Mouse (Mus musculus) spleen, adult 2 months (tissue): Measurements from ENCODE around the gene Lgr5. TPM values are rescaled to one million over a fixed set of nuclear protein-coding genes. Genes with fewer than 3 reads are reported as not detected.

ENCODE experiments used
- DNase-seq, 2 experiments: peaks; one replicate each; pipeline versions ENCODE4 v3.0.0 to v3.0.0-alpha.2; 2012 to 2021; ENCODE audit warnings: low spot score in 2 of 2, low read depth in 1 of 2
- H3K27ac ChIP-seq: fragments of 200-500 bp; 2 replicates; pipeline ENCODE4 v1.5.1; 2012; ENCODE audit warnings: low read length, inconsistent platforms; ENCODE audit not compliant: insufficient read depth
- H3K27me3 ChIP-seq: fragments of 200-500 bp; 2 replicates; pipeline ENCODE4 v1.6.1; 2012; ENCODE audit warnings: mild to moderate bottlenecking, moderate library complexity, low read length, inconsistent platforms; ENCODE audit not compliant: control insufficient read depth, insufficient read depth
- H3K36me3 ChIP-seq: fragments of 200-500 bp; 2 replicates; pipeline ENCODE4 v1.6.1; 2012; ENCODE audit warnings: mild to moderate bottlenecking, low read length, inconsistent platforms; ENCODE audit not compliant: control insufficient read depth, insufficient read depth
- H3K4me1 ChIP-seq: fragments of 200-500 bp; 2 replicates; pipeline ENCODE4 v1.6.1; 2011; ENCODE audit warnings: inconsistent platforms; ENCODE audit not compliant: control insufficient read depth, insufficient read depth, insufficient read length
- H3K4me3 ChIP-seq: fragments of 200-500 bp; 2 replicates; pipeline ENCODE4 v1.5.1; 2011; ENCODE audit warnings: mild to moderate bottlenecking, inconsistent platforms; ENCODE audit not compliant: insufficient read depth, insufficient read length; ENCODE audit errors: extremely low read depth
- CTCF ChIP-seq: fragments of 200-500 bp; IDR thresholded peaks from 2 replicates; pipeline ENCODE4 v1.5.1; 2011; ENCODE audit warnings: mild to moderate bottlenecking, inconsistent platforms; ENCODE audit not compliant: insufficient read depth, insufficient read length, insufficient replicate concordance; ENCODE audit errors: extremely low read depth
- POLR2A ChIP-seq: fragments of 200-500 bp; IDR thresholded peaks from 2 replicates; pipeline ENCODE4 v1.6.1; 2011; ENCODE audit warnings: low read depth, low read length, inconsistent platforms
- WGBS: fragments of 180-500 bp; shearing (Covaris S2); methylation state at CpG from one replicate; pipeline ENCODE4 v1.1.7; 2018; 5-methylcytosine and 5-hydroxymethylcytosine counted together
- polyA plus RNA-seq: library from polyadenylated mRNA; depleted of rRNA; stranded (reverse); fragments of >200 nt; gene quantifications from 2 replicates; pipeline ENCODE4 v1.2.3, GENCODE M21; 2012

Lgr5 gene
- polyA plus RNA-seq, 1 experiment: 0.12 TPM

- Histone ChIP-seq H3K27ac (no peak overlapping the region), H3K4me3 (no peak overlapping the region), H3K36me3 (no peaks in the 10 kb centered on the region), H3K4me1 (no peaks in the 10 kb centered on the region; the same call in 1 of the 2 replicates), H3K27me3 (no peaks in the 10 kb centered on the region)
- TF ChIP-seq POLR2A (no peak), CTCF (no peak)
- WGBS: 92% methylated on average over 12 of the region's 12 CpGs
- DNase-seq: no peak
Observed at GRCm38 (mm10) chr10:115529768-115530167, 57.8 kb downstream of the Lgr5 start.

- no peaks in the 10 kb centered on the region for H3K36me3 ChIP-seq
- 86% methylated on average over 4 of the region's 4 CpGs for WGBS
- DNase-seq: no peak
Observed at GRCm38 (mm10) chr10:115528892-115529291, 58.7 kb downstream of the Lgr5 start.

GRCm38 (mm10) chr10:115521081-115521451 lies 66.5 kb downstream of the Lgr5 start:
- TF ChIP-seq CTCF (no peak), POLR2A (no peak)
- no peaks in the 10 kb centered on the region for H3K4me1 ChIP-seq
- 18% methylated on average over 4 of the region's 4 CpGs for WGBS
- no peaks in the 10 kb centered on the region for H3K36me3 ChIP-seq
- H3K27me3 ChIP-seq: no peaks in the 10 kb centered on the region
- no peak for DNase-seq
- no peak overlapping the region for H3K27ac ChIP-seq
- no peak overlapping the region for H3K4me3 ChIP-seq

More at GRCm38 (mm10) chr10:115528892-115529291, 58.7 kb downstream of the Lgr5 start:
- TF ChIP-seq POLR2A (no peak), CTCF (no peak)
- Histone ChIP-seq H3K4me3 (no peak overlapping the region), H3K27me3 (no peaks in the 10 kb centered on the region), H3K27ac (no peak overlapping the region), H3K4me1 (no peaks in the 10 kb centered on the region; the same call in 1 of the 2 replicates)

- no peaks in the 10 kb centered on the region for H3K36me3 ChIP-seq
- WGBS: 72% methylated on average over 17 of the region's 17 CpGs
- no peak overlapping the region for H3K4me3 ChIP-seq
- no peaks in the 10 kb centered on the region for H3K27me3 ChIP-seq
- no peak for DNase-seq
- H3K4me1 ChIP-seq: no peaks in the 10 kb centered on the region
- TF ChIP-seq POLR2A (no peak), CTCF (no peak)
- H3K27ac ChIP-seq: no peak overlapping the region
Observed at GRCm38 (mm10) chr10:115520200-115521080, 67.1 kb downstream of the Lgr5 start.

GRCm38 (mm10) chr10:115518845-115519244 lies 68.7 kb downstream of the Lgr5 start:
- H3K4me1 ChIP-seq: no peaks in the 10 kb centered on the region
- no peaks in the 10 kb centered on the region for H3K27me3 ChIP-seq
- 84% methylated on average over 3 of the region's 3 CpGs for WGBS
- no peaks in the 10 kb centered on the region for H3K36me3 ChIP-seq
- no peak overlapping the region for H3K27ac ChIP-seq
- DNase-seq: no peak
- TF ChIP-seq POLR2A (no peak), CTCF (no peak)
- no peak overlapping the region for H3K4me3 ChIP-seq

GRCm38 (mm10) chr10:115515503-115515902 lies 72.1 kb downstream of the Lgr5 start:
- Histone ChIP-seq H3K36me3 (no peaks in the 10 kb centered on the region), H3K27ac (no peak overlapping the region), H3K4me3 (no peak overlapping the region), H3K4me1 (no peaks in the 10 kb centered on the region), H3K27me3 (no peaks in the 10 kb centered on the region)
- 91% methylated on average over 7 of the region's 7 CpGs for WGBS
- TF ChIP-seq CTCF: no peak
- no peak for TF ChIP-seq POLR2A
- DNase-seq: no peak

- Histone ChIP-seq H3K27me3 (no peaks in the 10 kb centered on the region), H3K27ac (no peak overlapping the region), H3K36me3 (no peaks in the 10 kb centered on the region), H3K4me3 (no peak overlapping the region), H3K4me1 (no peaks in the 10 kb centered on the region)
- WGBS: 88% methylated on average over 5 of the region's 5 CpGs
- TF ChIP-seq POLR2A (no peak), CTCF (no peak)
- no peak for DNase-seq
Observed at GRCm38 (mm10) chr10:115510959-115511358, 76.6 kb downstream of the Lgr5 start.
